Mouse (Mus musculus): ENCODE measurements at regions not wholly inside any gene's neighbourhood (a gene's known extent, or its start where the extent isn't known, plus 50 kb on each side); places are given as distances from the start of the nearest gene placed in this dataset.
"Not testable (repeated sequence)": the region's sequence is repeated elsewhere in the genome, so short reads cannot be mapped to it uniquely, and the experiment has no call there.

DNA sequence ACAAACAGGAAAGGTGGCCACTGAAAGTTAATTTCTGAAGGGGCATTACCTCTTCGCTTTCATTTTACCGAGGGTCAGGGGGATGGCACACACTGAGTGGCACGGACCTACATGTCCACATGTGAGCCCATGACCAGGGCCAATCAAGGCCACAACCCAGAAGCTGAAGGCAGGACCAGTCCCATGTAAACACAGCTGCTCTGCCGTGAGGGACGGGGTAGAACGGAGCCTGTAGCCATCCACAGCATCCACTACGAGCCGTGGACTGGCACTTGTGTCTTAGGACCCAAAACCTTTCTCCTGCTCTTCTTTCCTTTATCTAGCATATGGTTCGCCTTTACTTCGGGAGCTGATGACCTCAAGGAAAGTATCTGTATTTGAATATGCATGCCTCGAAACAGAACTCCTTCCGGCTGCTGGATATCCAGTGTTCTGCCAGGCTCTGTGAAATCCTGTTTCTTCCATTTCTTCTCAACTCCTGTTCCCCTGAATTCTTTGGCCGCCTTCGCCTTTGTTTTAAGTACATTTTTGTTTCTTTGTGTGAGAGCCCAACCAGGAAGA lies 101.9 kb upstream of the Klf3 start:
- DNase-seq = no peak

DNA sequence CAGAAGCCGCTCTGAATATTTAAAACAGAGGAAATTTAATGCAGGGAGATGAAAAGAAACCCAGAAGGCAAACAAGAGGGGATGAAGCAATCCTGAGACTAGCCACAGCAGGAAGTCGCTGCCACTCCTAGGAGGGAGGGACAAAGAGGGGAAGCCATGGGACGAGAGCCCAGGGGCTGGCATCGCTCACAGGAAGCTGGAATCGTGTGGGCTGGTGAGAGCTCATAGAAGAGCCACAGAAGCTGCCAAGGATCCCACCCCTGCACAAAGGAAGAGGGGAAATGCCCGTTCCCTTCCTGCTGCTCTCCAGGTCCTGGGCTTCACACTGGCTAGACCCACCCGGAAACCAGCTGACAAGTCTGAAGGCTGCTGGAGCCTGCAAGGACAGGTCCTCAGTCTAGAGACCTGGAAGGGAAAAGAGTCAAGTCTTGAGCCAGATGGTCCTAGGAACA lies 101.4 kb upstream of the Klf3 start:
- peak; percentile 44 to 55 for DNase-seq

DNA sequence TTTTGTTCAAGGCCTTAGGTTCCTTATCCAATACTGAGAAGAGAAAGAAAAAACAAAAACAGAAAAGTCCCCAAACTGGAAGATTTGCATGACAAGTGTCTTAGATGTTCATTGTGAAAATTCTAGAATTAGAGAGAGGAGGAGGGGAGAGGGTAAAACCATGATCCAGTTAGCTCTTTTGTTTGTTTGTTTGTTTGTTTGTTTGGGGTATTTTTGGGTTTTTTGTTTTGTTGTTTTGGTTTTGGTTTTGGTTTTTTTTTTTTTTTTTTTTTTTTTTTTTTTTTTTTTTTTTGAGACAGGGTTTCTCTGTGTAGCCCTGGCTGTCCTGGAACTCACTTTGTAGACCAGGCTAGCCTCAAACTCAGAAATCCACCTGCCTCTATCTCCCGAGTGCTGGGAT lies 100.8 kb upstream of the Klf3 start:
- not testable (repeated sequence) for DNase-seq

DNA sequence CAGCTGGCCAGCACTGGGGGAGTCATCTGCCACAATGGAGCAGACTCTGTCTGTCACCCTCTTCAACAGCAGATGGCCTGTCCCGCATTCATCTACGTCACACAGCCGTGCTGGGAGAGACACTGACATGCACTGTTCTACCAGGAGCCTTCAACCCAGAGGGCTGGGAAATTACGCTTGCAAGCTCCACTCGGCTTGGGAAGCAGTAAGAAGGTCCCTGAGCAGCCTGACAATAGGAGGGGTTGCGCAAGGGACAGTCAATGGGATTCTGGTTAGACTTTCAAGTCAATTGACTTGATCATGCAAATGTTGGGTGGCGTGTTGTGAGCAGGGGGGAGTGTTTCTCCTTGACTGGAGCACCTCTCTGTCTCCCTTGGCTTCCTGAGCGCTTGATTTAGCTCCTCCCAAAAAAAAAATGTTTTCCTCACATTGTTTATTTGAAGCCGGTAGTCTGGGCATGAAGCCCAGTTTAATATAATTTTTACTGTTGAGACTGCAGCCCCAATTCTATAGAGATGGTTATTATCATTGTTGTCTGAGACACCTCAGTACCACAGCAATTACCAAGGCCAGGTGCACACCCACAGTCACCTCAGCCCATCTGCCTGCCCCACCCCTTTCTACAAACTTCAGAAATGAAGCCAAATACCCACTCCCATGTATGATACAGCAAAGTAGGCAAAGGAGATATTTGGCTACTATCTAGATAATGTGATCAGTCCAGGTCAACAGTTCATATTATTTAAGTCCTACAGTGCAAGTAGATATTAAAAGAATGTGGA lies 99.9 kb upstream of the Klf3 start:
- peak; percentile 72 to 73 for DNase-seq

DNA sequence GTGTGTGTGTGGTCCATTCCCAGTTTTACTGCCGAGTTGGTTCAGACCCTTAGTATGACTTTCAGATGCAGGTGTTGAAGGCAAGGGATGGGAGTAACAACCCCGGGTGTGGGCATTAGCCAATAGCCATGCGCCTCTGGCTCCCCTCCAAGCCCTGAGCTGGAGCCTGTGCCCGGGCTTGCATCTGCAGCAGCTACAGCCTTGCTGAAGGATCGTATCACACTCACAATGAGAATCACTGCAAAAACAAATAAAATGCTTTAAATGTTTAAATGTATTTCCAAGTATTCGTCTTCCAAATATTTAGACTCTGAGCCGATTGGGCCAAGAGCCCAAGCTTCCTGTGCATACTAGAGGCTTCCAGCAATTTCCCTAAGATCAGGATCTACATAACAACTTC lies 99.0 kb upstream of the Klf3 start:
- DNase-seq = peak; percentile 56 to 64

DNA sequence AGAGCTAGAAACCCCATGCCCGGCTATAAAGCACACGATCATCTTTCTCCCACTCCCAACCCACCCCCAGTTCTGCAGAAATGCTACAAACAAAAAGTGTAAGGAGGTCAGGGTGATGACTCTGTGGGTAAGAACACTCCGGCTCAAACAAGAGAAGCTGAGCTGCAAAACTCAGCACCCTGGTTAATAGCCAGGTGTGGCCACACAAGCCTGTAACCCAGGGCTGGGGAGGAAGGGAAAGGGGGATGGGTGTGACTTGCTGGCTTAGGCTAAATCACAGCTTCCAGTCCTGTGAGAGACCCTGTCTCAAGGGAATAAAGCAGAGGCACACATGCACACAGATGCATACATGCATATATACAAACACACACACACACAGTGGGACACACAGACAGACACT lies 96.6 kb upstream of the Klf3 start:
- DNase-seq = no peak

DNA sequence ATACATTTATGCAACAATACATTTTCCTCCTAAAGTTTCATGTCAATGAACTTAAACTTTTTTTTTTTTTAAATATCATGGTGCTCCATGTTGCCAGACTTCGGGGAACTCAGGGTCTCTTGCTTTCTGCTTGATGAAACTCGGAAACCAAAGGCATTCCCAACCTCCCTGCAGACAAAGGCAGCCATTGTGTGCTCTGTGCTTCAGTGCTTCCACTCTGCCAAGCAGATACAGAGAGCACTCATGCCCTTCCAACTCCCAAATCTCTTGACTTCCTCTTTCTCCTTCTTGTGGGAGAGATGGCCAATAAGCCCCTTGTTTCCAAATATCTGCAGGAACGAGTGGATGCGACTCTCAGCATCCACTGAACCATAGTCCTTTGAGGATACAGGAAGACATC lies 94.0 kb upstream of the Klf3 start:
- DNase-seq = no peak

DNA sequence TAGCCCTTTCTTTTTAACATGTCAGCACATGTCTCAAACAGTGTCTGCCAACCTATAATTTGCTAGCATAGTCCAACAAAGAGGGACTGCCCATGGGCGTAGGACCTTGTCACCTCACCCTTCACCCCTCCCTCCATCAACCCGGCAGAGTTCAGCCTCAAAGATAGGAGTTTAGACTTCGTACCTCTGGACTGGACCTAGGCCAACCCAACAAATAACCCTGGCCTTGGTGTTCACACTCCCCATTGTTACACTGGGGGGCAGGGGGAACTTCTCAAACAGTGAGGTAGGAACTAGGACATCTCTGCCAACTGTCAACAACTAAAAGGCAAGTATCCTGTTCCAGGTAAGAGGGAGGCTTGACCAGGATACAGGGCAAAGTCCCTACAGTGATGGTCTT lies 93.0 kb upstream of the Klf3 start:
- no peak for DNase-seq

DNA sequence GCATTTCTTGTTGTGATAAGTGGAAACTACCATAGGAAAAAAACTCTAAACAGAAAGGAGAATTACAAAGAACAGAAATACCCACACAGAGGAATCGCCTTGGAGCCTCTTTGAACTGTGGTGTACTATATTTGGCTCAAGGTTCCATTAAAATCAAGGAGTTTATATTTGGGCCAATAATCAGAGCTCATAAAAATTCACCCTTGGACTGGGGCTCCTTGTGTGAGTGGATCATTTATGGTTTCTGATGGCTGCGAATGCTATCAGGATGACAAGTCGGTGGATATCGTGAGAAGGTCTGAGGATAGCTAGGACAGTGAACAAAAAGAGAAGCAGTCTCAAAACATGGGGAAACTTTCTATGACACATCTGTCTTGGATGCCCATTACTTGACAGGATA lies 92.2 kb upstream of the Klf3 start:
- DNase-seq = no peak

DNA sequence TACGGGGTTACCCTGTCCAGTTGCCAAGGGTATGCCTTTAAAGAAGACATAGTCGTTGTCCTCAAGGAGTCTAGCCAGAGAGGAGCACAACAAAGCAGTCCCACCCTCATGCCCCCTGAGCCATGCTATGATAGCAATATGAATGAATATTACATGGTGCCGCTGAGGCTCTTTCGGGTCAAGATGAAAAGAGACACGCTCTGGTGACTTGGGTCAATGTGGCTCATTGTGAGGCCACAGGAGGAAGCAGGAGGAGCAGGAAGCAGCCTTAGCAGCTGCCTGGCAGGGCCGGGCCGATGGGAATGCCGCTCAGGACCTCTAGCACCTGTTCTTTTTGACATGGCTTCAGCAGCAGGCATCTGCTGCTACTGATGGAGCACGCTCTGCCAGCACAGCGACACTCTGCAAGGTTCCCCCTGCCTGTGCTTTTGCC lies 89.0 kb upstream of the Klf3 start:
- no peak for DNase-seq

DNA sequence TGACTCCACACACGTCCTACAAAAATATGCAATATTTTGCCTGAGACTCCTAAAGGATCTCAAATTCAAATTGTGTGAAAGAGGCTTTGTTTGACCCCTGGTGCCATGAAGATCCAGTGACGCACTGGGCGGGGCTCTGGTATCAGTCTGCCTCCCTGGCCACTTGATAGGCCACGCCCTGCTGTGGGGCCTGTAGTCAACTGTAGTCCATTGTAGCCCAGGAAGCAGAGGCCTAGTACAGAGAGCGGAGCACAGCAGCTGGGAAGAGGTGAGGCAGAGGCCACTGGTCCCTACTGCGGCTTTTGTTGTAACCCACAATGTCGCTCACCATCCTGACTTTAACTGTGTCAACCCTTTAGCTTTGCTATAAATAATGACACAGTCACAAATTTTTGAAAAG lies 88.5 kb upstream of the Klf3 start:
- peak in 1 of 2 experiments; percentile 10 for DNase-seq

DNA sequence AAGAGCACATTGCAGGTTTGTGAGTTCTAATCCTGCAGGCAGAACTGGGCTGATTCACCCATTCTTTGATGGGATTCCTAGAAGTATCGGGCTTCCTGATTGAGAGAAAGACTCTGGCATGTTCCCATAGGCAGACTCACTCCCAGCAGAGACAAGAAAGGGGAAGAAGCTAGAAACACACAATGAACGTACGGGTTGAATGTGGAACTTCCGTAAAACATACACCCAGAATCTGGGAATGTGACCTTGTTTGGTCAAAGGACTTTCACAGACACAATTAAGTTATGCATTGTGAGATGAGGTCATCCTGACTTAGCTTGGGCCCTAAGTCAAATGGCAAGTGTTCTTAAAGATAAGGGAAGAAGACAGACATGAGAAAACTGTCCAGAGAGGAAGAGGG lies 86.6 kb upstream of the Klf3 start:
- DNase-seq = no peak

DNA sequence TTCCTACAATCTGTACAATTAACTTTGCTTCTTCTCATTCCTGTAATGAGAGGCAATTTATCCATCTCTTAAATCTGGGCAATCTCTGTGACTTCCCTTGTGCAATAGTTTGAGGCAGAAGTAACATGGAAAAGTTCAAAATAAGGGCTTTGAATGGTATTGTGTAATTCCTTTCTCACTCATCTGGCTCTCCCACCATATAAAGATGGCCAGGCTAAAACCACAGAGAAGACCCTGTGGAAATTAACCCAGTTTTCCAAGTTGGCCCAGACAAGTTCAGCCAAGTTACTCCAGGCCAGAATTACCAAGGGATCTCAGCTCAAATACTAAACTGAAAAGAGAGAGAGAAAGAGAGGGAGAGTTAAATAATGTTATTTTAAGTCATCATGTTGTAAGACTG lies 81.0 kb upstream of the Klf3 start:
- DNase-seq = no peak

DNA sequence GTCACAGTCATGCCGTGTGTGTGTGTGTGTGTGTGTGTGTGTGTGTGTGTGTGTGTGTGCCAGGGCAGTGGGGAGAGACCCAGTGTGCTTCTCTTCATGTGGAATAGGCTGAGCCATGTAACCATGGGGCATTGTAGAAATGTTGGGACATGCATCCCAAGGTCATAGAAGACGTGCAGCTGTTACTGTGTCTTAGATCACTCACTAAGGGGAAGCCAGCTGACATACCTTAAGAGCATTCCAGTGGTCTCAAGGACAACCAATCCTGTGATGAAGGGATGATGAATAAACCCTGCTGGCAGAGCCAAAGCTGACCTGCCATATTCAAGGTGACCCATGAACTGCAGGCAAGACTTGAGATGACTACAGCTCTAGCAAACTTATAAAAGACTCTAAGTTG lies 75.3 kb upstream of the Klf3 start:
- no peak for DNase-seq

DNA sequence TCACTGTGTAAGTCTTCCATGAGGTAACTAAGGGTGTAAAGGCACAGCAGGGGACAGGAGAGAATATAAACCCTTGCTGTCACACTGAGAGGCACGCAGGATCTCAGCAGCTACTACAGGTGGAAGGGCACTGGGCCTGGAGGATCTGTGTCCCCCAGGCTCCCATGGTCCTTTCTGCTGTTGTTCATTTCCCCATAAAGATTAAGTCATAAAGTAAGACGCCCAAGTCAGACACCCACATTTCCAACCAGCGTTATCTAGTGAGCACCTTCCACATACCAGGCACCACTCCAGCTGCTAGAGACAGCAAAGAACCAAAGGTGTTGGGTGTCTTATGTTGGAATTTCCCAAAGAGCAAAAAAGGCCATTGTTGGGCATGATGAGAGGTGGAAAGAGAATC lies 70.8 kb upstream of the Klf3 start:
- no peak for DNase-seq

DNA sequence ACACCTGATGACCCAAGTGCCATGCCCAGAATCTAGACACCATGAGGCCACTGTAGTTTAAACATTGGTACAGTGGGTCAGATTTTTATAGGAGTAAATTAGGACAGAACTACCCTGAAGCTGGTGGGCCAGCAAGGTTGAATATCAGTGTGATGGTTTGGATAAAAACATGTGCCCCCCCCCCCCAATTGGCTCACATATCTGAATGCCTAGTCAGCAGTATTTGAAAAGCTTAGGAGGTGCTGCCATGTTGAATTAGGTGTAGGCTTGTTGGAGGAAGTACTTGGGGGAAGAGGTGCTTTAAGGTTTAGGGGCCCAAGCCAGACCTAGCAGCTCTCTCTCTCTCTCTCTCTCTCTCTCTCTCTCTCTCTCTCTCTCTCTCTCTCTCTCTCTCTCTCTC lies 66.2 kb upstream of the Klf3 start:
- DNase-seq = no peak

DNA sequence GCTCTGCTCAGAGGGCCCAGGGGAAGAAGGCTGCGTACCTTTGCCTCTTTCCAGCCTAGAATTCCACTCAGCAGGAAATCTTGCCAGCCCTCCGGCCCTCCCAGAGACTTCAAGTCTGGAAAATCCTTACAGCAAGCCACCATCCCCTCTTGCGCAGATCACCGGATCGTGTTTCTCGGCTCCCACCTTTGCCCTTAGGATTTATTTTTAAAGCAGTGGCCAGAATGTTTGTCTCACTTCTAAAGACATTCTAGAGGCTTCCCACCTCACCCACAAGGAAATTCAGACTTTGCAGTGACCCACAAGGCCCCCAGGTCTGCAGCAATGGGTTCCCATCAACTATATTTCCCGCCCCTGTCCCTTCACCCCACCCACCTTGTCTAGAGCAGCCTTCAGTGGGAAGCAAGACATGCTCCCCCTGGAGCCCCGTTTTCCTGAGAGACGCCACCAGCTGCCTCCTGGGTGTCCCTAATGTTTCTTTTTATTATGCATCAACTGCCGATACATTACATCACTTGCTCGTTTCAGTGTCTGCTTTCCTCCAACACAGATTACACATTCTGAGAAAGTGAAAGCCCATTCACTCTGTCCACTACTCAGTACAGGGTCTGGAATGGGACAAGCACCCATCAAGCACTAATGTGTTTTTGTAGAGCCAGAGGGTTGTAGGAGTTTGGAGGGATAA lies 65.0 kb upstream of the Klf3 start:
- DNase-seq = no peak

DNA sequence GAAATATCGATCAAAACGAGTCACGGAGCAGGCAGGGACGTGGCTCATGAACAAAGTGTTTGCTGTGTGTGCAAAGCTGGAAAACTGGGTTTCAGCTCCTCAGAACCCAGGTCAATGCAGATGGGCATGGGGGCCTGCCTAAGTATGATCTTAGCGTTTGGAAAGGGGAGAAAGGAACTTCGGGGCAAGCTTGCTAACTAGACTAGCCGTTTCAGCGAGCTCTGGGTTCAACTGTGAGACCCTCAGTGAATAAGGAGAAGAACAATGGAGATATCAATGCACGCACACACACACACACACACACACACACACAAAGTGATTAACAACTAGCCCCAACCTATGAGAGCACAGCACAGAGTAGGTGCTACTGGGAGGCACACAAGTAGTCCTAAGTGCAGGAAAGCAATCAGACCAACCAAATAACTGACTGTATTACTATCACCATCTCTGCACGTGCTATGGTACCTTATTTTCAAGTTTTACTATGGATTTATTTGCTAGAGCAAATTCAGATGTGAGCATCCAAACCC lies 64.3 kb upstream of the Klf3 start:
- no peak for DNase-seq

DNA sequence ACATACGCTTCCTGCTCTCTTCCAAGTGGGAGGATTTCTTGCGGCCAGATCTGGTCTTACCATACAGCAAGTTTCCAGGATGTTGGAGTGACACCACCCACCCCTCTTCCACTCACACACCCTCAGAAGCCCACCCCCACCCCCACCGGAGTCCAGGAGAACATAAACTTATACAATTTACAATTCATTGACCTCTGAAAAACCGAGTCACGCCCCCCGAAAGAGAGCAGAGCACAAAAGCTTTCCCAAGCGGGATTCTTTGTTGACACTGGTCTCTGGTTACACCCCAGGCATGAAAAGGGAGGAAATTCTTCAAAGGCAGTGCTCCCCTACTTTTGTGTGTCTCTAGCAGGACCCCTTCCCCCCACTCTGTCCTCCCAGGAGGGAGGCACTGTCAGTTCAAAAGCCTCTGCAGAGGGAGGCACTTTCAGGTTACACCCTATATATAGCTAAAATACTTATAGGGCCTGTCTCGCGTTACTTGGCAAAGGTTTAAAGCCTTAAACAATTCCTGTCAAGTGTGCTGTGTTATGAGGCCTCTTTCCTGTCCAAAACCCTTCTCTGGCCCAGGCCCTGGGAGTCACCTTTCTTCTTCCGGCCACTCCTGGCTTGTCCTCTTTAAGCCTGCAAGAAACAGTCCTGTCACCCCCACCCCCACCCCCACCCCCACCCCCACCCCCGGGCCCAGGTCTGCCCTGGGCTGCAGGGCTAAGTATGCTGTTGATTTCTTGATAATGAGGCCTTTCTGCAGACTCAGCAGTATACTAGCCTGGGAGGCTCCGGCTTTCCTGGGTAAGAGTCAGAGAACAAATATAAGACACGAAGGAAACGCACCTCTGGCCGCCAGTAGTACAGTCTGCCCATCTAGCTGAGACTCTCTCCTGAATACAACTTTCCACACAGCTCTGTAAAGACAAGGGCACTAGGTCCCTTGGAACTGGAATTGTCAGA lies 63.6 kb upstream of the Klf3 start:
- no peak for DNase-seq

DNA sequence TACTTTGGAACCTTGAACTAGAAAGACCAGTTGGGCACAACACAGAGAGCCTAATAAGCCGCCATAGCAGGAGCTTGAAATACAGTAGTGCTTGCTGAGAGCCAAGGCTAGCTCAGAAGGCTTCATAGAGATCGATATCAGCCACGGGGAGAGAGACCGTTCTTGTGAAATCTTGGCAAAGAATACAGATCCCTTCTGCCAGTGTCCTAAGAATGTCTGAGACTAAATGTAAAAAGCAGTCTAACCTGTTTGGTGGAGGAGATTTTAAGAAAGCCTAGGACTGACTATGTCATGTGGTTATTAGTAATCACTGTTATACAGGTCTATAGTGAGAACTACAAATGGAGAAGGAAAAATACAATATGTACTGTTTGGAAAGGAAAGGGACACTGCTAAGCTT lies 59.1 kb upstream of the Klf3 start:
- no peak for DNase-seq

DNA sequence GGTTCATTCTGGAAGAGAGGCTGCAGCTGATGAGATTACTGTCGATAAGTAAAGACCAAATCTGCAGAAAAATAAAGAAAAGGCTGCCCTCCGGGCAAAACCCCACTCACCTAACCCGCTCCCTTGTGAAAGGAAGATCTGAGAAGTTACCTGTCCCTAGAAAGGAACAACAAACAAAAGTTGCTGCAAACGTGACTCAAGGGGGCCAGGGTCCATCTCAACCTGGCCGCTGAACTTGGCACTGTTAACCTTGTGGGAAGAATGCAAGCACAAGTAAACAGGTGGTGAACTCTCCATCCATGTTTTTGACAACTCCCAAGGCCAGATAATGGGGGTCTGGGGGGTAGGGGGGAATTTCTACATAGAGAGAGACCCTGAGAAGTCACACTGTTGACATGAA lies 58.7 kb upstream of the Klf3 start:
- DNase-seq = no peak

DNA sequence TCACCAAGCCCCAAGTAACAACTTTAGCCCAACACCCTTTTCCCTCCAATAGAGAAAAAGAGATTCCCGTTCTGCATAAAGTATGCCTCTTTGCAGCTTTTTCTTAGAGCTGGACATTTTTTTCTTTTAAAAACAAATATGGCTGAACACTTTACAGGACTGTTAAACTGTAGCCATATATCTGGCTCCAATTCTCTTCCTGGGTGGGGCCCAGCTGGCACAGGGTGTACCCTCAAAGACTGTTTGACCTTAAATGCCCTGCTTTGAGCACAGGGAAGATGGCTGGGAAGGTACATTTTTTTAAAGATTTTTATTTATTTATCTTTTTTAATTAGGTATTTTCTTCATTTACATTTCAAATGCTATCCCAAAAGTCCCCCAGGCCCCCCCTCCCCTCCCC lies 55.7 kb upstream of the Klf3 start:
- no peak for DNase-seq

All from cerebellum, postnatal 36 days (tissue).